Mouse (Mus musculus): ENCODE measurements around the gene Nxt1. TPM values are rescaled to one million over a fixed set of nuclear protein-coding genes. Genes with fewer than 3 reads are reported as not detected.

Gene Nxt1
- total RNA-seq (2015) (66.4 and 80.3 TPM in 2 replicates), total RNA-seq (2017) (26.9 and 39.4 TPM in 2 replicates)

DNA sequence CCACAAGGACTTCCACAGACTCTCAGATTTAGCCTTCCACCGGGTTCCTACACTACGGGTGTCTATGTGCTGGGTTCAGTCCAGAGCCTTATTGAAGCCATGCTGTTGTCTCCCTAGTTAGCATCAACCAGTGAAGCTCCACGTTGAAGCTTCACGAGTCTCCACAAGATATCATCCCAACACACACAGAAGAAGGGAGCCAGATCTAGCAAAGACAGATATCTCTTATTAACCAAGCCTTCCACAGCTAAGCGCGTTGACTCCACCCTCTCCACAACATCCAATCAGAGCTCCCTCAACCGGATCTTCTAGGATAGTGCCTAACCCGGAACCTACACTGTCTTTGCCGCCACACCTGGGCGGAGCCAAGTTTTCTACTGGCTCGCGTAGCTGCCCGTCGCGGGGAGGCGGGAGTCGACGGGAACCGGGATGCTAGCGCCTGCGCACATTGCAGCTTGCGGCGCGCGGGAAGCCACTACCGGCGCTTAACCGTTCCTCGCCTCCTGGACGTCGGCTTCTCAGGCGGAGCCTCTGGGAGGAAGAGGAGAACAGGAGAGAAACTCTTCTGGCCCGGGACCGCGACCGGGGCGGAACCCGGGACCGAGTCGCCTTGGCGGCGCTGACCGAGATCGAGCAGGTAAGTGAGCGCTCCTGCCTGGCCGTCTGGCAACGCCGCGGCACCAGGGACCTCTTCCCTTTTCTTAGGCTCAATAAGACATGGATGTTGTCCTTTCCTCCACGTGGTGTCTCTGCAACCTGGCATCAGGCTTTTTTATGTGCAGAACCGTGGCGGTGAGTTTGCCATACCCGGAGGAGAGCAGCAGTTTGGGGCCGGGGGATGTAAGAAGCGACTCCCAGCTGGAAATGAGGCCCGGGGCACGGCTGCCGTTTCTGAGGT is at the start of gene Nxt1:
Gene Nxt1, plus strand, starts transcription at position 403 of the 898 bp plus-strand sequence.
- ATAC-seq (ENCODE audit: poor library complexity, severe bottlenecking), result peak; percentile 95

DNA sequence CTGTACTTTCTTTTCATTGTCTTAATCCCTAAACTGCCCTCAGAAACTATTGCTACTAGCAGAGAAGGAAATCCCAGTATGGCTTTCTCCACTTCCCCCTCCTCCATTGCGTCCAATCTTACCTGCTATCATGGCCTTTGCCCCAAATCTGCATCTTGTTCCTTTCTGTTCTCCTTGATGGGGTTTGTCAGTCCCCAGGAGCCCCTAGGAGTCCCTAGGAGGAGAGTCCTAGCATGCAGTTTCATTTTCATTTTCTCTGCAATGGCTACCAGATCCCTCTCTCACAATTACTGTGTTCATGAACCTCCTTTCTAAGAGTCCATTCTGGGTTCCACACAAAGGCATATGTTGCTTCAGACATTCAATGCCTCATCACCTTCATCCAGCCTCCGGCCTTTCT is 49.3 kb upstream of the Nxt1 start:
- ATAC-seq (ENCODE audit: poor library complexity, severe bottlenecking), result peak; percentile 33; the same call in 1 of the 2 replicates

DNA sequence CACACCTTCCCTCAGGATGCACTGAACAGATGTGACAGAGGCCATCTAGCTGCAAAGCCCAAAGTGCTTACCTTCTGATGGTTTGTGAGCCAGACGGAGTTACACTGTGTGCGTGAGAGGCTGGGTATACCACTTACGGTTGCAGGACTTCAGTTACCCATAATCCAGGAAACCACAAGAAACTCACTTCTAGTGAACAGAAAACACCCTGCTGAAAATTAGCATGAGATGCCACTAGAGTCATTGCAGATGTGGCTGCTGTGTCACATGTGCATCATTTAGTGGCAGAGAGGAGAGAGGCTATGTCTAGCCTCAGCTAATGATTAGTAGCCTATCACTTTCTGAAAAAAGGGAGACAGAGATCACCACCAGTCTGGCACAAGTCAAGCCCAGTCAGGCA is 47.9 kb upstream of the Nxt1 start:
- no peak for ATAC-seq (ENCODE audit: poor library complexity, severe bottlenecking)

DNA sequence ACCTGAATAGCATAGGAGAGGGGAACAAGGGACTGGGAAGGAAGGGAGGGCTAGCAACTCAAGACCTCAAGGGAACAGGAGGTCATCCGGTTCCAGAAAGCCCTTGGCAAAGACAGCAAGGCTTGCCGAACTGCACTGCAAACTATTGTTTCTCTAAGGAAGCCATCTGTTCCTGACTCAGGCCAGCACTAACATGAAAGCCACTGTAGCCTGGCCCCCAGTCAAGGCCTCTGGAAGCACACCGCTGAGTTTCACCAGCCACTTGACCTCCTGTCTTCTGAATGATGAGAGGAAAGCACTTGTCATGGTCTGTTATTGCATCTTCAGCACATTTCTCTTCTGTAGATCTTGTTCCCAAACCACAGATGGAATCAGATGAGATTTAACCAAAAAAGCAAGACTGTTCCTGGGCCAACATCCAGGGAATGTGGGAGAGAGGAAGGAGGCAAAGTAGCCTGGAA is 45.4 kb upstream of the Nxt1 start:
- no peak for ATAC-seq (ENCODE audit: poor library complexity, severe bottlenecking)

- ATAC-seq (ENCODE audit: poor library complexity, severe bottlenecking), result no peak
These were observed 41.4 kb upstream of the Nxt1 start for GRCm38 (mm10) chr2:148631011-148631410.

- no peak for ATAC-seq (ENCODE audit: poor library complexity, severe bottlenecking)
These were observed 40.8 kb upstream of the Nxt1 start for GRCm38 (mm10) chr2:148631602-148632001.

- ATAC-seq (ENCODE audit: poor library complexity, severe bottlenecking), result no peak
These were observed 37.9 kb upstream of the Nxt1 start for GRCm38 (mm10) chr2:148634466-148634865.

DNA sequence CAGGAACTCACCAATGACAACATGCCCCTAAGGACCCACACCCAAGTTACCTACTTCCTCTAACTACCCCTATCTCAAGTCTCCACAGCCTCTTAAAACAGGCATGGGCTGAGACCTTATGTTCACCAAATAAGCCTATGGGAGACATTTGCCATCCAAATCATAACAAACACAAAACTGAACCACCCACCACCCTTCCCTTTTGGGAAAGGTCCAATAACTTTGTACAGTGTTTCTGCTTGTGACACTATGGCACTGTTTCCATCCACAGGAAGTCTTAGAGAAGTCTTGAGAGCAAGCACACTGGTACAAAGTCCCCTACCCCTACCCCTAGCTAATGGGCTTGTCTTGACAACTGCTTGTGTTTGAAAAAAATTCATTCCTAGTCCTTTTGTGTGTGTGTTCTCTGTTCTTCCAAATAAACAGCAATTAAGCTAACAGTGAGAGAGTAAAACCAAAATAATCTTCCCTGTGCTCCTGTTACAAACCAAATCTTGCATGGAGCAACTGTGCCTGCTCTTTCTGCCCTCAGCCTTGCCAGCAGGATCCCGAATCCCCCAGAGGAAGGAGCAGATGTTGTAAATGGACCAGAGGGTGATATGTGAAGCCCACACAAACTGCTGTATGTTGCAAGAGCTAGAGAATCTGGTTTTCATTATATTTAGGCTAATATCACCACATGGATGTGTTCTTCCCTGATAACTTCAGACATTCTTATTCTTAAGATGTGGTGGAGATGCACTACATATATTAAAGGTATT is 29.6 kb upstream of the Nxt1 start:
- ATAC-seq (ENCODE audit: poor library complexity, severe bottlenecking), result no peak

DNA sequence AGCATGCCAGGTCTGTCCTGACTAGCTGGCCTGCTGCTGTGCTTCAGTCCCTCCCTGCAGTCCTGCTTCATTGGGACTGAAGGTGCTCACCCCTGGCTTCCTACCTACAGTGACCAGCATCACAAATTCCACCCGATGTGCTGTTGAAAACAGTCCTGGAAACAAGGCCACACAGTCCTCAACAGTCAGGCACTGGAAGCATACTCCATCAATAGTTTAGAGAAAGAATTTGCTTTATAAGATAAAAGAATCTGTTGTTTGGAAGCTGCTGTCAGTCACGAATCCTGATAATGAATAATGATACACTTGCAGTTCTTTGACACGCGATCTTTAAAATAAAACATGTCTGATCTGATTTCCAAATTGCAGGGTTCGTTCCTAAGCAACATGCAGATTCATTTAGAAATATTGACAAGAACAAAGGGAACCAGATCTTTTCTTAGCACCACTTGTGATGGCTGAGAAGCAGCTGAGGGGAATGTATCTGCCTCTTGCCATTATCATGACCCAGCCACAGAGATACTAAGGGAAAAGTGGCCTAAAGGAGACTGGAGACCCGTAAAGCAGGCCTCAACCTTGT is 27.9 kb upstream of the Nxt1 start:
- no peak for ATAC-seq (ENCODE audit: poor library complexity, severe bottlenecking)

DNA sequence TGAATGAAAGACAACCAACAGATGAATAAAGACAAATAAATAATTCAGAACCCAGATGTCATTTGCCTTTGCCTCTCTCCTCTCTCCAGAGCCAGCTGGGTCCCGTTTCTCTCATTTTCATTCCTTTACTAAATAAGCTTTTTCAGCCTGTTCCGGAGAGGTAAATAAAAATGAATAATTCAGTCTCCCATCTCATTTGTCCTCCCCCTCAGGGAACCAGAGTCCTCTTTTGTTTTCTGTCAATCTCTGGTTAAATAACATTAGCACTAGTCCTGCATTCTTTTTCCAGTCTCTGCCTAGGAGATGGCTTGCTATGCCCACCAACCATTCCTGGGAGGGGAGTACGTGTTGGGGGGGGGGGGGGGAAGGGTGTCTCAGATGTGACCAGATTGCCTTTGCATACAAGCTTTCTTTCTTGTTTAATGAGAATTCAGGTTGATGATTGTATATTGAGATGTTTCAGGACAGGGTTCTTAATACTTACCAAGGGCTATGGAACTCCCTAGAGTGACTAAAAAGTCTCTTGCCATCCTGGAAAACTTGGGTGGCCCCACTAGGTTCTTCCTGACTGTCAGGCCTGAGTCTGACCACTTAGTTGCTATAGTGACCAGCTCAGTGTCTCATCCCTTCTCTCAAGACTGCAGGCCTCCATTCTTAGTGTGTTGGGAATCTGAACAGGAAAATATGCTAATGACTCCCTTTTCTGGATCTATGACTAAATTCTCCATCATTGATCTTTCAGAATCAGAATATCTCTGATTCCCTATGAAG is 21.6 kb upstream of the Nxt1 start:
- no peak for ATAC-seq (ENCODE audit: poor library complexity, severe bottlenecking)

DNA sequence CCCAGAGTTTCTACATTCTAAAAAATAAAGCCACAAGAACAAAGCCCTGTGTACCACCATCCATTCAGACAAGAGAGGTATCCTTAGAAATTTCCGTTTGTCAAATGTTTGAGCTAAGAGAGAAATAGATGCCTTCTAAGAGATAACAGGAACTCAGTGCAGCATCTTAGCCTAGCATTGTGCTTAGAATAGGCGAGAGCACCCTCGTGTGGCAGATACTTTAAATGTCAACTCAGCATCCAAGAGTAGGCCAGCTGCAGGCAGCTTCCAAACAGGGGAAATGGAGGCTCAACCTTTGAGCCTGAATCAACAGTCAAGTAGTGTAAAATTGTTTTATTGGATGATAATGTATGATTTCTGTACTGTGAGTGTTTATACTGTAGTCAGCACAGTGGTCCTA is 17.4 kb upstream of the Nxt1 start:
- ATAC-seq (ENCODE audit: poor library complexity, severe bottlenecking), result peak; percentile 100

- no peak for ATAC-seq (ENCODE audit: poor library complexity, severe bottlenecking)
These were observed 8.9 kb upstream of the Nxt1 start for GRCm38 (mm10) chr2:148663458-148663857.

- ATAC-seq (ENCODE audit: poor library complexity, severe bottlenecking), result no peak
These were observed 5.4 kb downstream of the Nxt1 start for GRCm38 (mm10) chr2:148677801-148678200.

GRCm38 (mm10) chr2:148679346-148679745 is 6.9 kb downstream of the Nxt1 start:
- ATAC-seq (ENCODE audit: poor library complexity, severe bottlenecking), result no peak

DNA sequence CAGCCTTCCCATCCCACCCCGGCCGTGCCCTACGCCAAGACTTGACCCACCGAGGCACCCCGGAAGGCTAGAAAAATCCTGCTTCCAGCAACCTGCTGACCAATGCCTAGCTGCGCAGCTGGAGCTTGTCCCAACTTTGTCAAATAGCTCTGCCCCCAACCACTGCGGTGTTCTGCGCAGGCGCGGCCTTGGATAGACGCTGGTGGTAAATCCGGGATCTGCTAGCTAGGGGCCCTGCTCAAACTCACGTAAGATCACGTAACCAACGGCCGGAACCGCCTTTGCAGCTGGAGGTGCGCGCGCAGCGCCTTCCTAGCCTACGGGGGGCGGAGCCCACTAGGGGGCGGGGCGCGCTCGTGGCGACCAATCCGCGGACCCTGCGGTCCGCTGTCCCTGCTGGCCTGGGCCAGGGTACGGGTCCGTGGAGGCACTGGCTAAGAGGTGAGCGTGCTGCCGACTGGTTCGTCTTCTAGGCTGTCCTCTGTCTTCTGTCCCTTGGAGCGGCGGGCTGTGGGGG is 8.4 kb downstream of the Nxt1 start, which contains the start of gene Gzf1:
Gene Gzf1, plus strand, starts transcription at position 249 of the 517 bp plus-strand sequence.
- peak; percentile 83 for ATAC-seq (ENCODE audit: poor library complexity, severe bottlenecking)

DNA sequence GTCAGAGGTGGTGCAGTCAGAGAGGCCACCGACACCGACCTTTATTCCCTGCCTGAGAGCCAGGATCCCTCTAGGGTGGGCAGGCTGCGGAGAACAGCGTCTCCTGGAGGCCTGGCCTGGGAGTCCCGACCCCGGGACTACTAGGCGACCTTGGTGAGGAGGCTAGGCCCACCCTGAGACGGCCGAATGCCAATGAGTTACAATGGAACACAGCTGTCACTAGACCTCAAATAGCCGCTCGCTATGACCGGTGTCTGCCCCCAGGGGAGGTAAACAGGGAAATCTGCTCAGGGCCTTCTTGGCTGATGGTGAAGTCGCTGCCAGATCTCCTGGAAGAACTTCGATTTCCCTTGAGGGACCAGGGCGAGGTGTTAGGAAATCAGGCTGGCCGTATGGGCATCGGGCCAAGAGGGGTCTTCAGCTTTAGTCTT is 9.1 kb downstream of the Nxt1 start:
- peak; percentile 43 for ATAC-seq (ENCODE audit: poor library complexity, severe bottlenecking)

DNA sequence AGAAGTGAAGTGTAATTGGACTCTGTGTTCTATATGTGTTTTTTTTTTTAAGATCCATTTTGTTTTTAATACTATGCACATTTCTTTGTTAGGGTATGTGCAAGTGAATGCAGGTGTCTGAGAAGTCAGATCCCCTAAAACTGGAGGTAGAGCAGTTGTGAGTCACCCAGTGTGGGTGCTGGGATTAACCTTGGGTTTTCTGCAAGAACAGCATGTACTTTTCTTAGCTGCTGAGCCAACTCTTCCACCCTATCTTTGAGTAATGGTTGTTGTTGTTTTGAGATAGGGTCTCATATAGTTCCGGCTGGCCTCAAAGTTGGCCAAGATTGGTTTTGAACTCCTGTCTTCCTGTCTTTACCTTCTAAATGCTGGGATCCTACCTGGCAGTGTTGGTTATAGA is 10.6 kb downstream of the Nxt1 start:
- ATAC-seq (ENCODE audit: poor library complexity, severe bottlenecking), result no peak

DNA sequence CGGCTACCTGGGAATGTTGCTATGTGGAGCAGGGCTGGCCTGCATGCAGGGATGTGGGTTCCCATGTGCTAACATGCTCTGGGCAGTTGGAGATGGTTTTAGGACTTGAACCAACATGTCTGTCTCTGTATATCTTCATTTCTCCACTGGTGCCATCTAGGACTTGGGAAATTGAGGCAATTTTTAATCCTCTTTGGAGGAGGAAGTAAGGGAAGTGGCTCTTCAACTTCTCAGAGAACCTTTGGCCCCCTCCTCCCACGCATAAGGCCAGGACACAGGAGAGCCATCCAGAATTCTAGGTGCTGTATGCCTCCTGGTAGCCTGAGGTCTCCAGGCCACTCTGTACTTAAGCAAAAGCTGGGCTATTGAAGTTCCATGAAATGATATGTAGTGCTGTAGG is 12.6 kb downstream of the Nxt1 start:
- ATAC-seq (ENCODE audit: poor library complexity, severe bottlenecking), result no peak

DNA sequence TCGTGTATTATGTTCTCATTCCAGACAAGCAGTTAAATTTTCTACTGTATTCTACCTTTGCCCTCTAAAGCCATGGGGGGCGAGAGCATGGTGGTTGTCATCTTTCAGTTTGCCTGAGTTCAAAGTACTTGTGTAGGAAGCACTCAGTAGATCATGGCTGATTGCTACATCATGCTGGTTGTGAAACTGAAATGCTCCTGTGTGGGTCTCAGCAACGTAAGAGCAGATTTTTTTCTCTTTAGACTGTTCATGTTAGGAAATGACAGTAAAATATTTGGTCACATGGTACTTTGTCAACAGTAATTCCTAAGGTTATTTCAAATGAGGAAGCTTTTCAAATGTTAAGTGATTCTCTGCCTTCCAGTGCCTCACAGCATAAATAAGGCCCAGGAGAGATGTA is 13.3 kb downstream of the Nxt1 start:
- ATAC-seq (ENCODE audit: poor library complexity, severe bottlenecking), result peak; percentile 45

DNA sequence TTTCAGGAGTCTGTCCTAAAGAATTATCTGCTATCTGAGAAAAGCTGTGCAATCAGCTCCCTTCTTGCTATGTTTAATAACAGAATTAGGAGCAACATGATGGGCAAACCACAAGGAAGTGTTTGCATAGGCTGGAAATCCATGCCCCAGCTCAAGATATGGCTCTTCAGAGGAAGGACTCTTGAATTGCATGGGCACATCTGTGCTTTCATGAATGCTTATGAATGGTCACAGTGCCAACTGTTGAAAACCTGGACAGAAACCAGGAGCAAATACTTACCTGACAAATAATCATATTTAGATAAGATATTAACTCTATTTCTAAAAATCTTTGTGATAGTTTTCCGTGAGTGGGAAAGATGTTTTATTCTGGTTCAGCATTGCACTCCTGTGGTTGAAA is 14.5 kb downstream of the Nxt1 start:
- no peak for ATAC-seq (ENCODE audit: poor library complexity, severe bottlenecking)
